Mouse (Mus musculus) liver, adult 2 months (tissue): ENCODE measurements at regions not wholly inside any gene's neighbourhood (a gene's known extent, or its start where the extent isn't known, plus 50 kb on each side); places are given as distances from the start of the nearest gene placed in this dataset.

Experiments used
- CTCF ChIP-seq: fragments of 200-500 bp; IDR thresholded peaks from 2 replicates; pipeline ENCODE4 v1.5.1; 2011; ENCODE audit warnings: low read depth, low read length, control low read depth
- POLR2A ChIP-seq: fragments of 200-500 bp; IDR thresholded peaks from 2 replicates; pipeline ENCODE4 v1.6.1; 2011; ENCODE audit warnings: low read length, control low read depth; ENCODE audit not compliant: insufficient read depth; ENCODE audit errors: extremely low read depth

- TF ChIP-seq POLR2A (no peak), CTCF (no peak)
Observed at GRCm38 (mm10) chr8:26724628-26725027, 252.5 kb upstream of the Zfp703 start.
